Mouse (Mus musculus): ENCODE results near the gene Il4ra. TPM values are rescaled to one million over a fixed set of nuclear protein-coding genes. Genes with fewer than 3 reads are reported as not detected.

Gene Il4ra
- polyA plus RNA-seq, 1 experiment from 2014 or later = 11.4 TPM

GRCm38 (mm10) chr7:125552851-125553555 lies 1.1 kb downstream of the Il4ra start:
- 70% methylated on average over 11 of the region's 11 CpGs for WGBS
- no peak for ATAC-seq (ENCODE audit: insufficient number of reproducible peaks, low FRiP score, low TSS enrichment, low read depth)

GRCm38 (mm10) chr7:125553653-125554428 lies 1.9 kb downstream of the Il4ra start:
- no peak for ATAC-seq (ENCODE audit: insufficient number of reproducible peaks, low FRiP score, low TSS enrichment, low read depth)
- peaks cover 22% of the 10 kb centered on the region; the same call in 1 of the 2 replicates for H3K4me1 ChIP-seq
- H3K4me3 ChIP-seq = no peak overlapping the region
- H3K36me3 ChIP-seq = no peaks in the 10 kb centered on the region
- H3K27me3 ChIP-seq = no peaks in the 10 kb centered on the region
- WGBS = 84% methylated on average over 13 of the region's 13 CpGs
- H3K9ac ChIP-seq = no peak overlapping the region
- no peak overlapping the region for H3K4me2 ChIP-seq
- no peaks in the 10 kb centered on the region for H3K9me3 ChIP-seq
- H3K27ac ChIP-seq = no peak overlapping the region

More at GRCm38 (mm10) chr7:125552851-125553555, 1.1 kb downstream of the Il4ra start:
- Histone ChIP-seq H3K4me3 (peak overlapping the region; percentile 56), H3K27me3 (no peaks in the 10 kb centered on the region), H3K27ac (no peak overlapping the region), H3K4me1 (peaks cover 22% of the 10 kb centered on the region; the same call in 1 of the 2 replicates), H3K9me3 (no peaks in the 10 kb centered on the region), H3K4me2 (peak overlapping the region; percentile 95), H3K36me3 (no peaks in the 10 kb centered on the region), H3K9ac (no peak overlapping the region)

- Histone ChIP-seq H3K4me1 (peaks cover 22% of the 10 kb centered on the region; the same call in 1 of the 2 replicates), H3K27ac (no peak overlapping the region), H3K27me3 (no peaks in the 10 kb centered on the region), H3K9me3 (no peaks in the 10 kb centered on the region), H3K36me3 (no peaks in the 10 kb centered on the region), H3K9ac (no peak overlapping the region), H3K4me3 (no peak overlapping the region), H3K4me2 (no peak overlapping the region)
- ATAC-seq (ENCODE audit: insufficient number of reproducible peaks, low FRiP score, low TSS enrichment, low read depth) = no peak
- 87% methylated on average over 9 of the region's 9 CpGs for WGBS
Observed at GRCm38 (mm10) chr7:125554456-125555114, 2.7 kb downstream of the Il4ra start.

- H3K9ac ChIP-seq = no peak overlapping the region
- WGBS = 77% methylated on average over 7 of the region's 7 CpGs
- H3K4me2 ChIP-seq = no peak overlapping the region
Observed at GRCm38 (mm10) chr7:125555351-125555872, 3.5 kb downstream of the Il4ra start.

GRCm38 (mm10) chr7:125556096-125556495 lies 4.2 kb downstream of the Il4ra start:
- Histone ChIP-seq H3K9me3 (no peaks in the 10 kb centered on the region), H3K27me3 (no peaks in the 10 kb centered on the region), H3K4me3 (no peak overlapping the region), H3K27ac (no peak overlapping the region), H3K9ac (no peak overlapping the region), H3K4me1 (peaks cover 34% of the 10 kb centered on the region), H3K36me3 (no peaks in the 10 kb centered on the region), H3K4me2 (no peak overlapping the region)
- ATAC-seq (ENCODE audit: insufficient number of reproducible peaks, low FRiP score, low TSS enrichment, low read depth) = no peak
- WGBS = 75% methylated on average over 4 of the region's 4 CpGs

More at GRCm38 (mm10) chr7:125555351-125555872, 3.5 kb downstream of the Il4ra start:
- peaks cover 28% of the 10 kb centered on the region; the same call in 1 of the 2 replicates for H3K4me1 ChIP-seq
- ATAC-seq (ENCODE audit: insufficient number of reproducible peaks, low FRiP score, low TSS enrichment, low read depth) = no peak
- H3K27me3 ChIP-seq = no peaks in the 10 kb centered on the region
- no peaks in the 10 kb centered on the region for H3K9me3 ChIP-seq
- H3K36me3 ChIP-seq = no peaks in the 10 kb centered on the region
- H3K4me3 ChIP-seq = no peak overlapping the region
- no peak overlapping the region for H3K27ac ChIP-seq

- no peak overlapping the region for H3K27ac ChIP-seq
- 60% methylated on average over 8 of the region's 8 CpGs for WGBS
- H3K4me3 ChIP-seq = no peak overlapping the region
- H3K4me2 ChIP-seq = no peak overlapping the region
- H3K9ac ChIP-seq = no peak overlapping the region
- H3K9me3 ChIP-seq = no peaks in the 10 kb centered on the region
- ATAC-seq (ENCODE audit: insufficient number of reproducible peaks, low FRiP score, low TSS enrichment, low read depth) = no peak
- H3K4me1 ChIP-seq = peaks cover 34% of the 10 kb centered on the region
- H3K27me3 ChIP-seq = no peaks in the 10 kb centered on the region
- no peaks in the 10 kb centered on the region for H3K36me3 ChIP-seq
Observed at GRCm38 (mm10) chr7:125556865-125557264, 4.9 kb downstream of the Il4ra start.

- H3K9ac ChIP-seq = no peak overlapping the region
- no peak overlapping the region for H3K4me2 ChIP-seq
- H3K36me3 ChIP-seq = no peaks in the 10 kb centered on the region
- no peaks in the 10 kb centered on the region for H3K27me3 ChIP-seq
- peaks cover 28% of the 10 kb centered on the region for H3K4me1 ChIP-seq
- H3K27ac ChIP-seq = no peak overlapping the region
- no peak overlapping the region for H3K4me3 ChIP-seq
- ATAC-seq (ENCODE audit: insufficient number of reproducible peaks, low FRiP score, low TSS enrichment, low read depth) = no peak
- no peaks in the 10 kb centered on the region for H3K9me3 ChIP-seq
- WGBS = 65% methylated on average over 4 of the region's 4 CpGs
Observed at GRCm38 (mm10) chr7:125558401-125558945, 6.6 kb downstream of the Il4ra start.

- H3K27ac ChIP-seq = no peak overlapping the region
- H3K4me3 ChIP-seq = no peak overlapping the region
- H3K27me3 ChIP-seq = no peaks in the 10 kb centered on the region
- WGBS = 67% methylated on average over 5 of the region's 5 CpGs
- H3K4me1 ChIP-seq = peaks cover 28% of the 10 kb centered on the region
- ATAC-seq (ENCODE audit: insufficient number of reproducible peaks, low FRiP score, low TSS enrichment, low read depth) = no peak
- no peaks in the 10 kb centered on the region for H3K36me3 ChIP-seq
- H3K4me2 ChIP-seq = no peak overlapping the region
- H3K9me3 ChIP-seq = no peaks in the 10 kb centered on the region
- no peak overlapping the region for H3K9ac ChIP-seq
Observed at GRCm38 (mm10) chr7:125558997-125559396, 7.1 kb downstream of the Il4ra start.

- Histone ChIP-seq H3K9ac (no peak overlapping the region), H3K9me3 (no peaks in the 10 kb centered on the region), H3K4me2 (no peak overlapping the region), H3K27ac (no peak overlapping the region), H3K27me3 (no peaks in the 10 kb centered on the region), H3K4me1 (peaks cover 25% of the 10 kb centered on the region), H3K4me3 (no peak overlapping the region), H3K36me3 (no peaks in the 10 kb centered on the region)
- no peak for ATAC-seq (ENCODE audit: insufficient number of reproducible peaks, low FRiP score, low TSS enrichment, low read depth)
- 70% methylated on average over 10 of the region's 10 CpGs for WGBS
Observed at GRCm38 (mm10) chr7:125559537-125559936, 7.6 kb downstream of the Il4ra start.

- Histone ChIP-seq H3K4me1 (peaks cover 24% of the 10 kb centered on the region), H3K27ac (peak overlapping the region; percentile 33), H3K4me3 (no peak overlapping the region), H3K4me2 (no peak overlapping the region), H3K36me3 (no peaks in the 10 kb centered on the region), H3K9ac (no peak overlapping the region), H3K27me3 (no peaks in the 10 kb centered on the region), H3K9me3 (no peaks in the 10 kb centered on the region)
- no peak for ATAC-seq (ENCODE audit: insufficient number of reproducible peaks, low FRiP score, low TSS enrichment, low read depth)
- 78% methylated on average over 7 of the region's 7 CpGs for WGBS
Observed at GRCm38 (mm10) chr7:125560146-125560785, 8.3 kb downstream of the Il4ra start.

GRCm38 (mm10) chr7:125561085-125561690 lies 9.3 kb downstream of the Il4ra start:
- ATAC-seq (ENCODE audit: insufficient number of reproducible peaks, low FRiP score, low TSS enrichment, low read depth) = no peak
- no peak overlapping the region for H3K4me3 ChIP-seq
- no peak overlapping the region; the same call in 1 of the 2 replicates for H3K27ac ChIP-seq
- H3K4me2 ChIP-seq = no peak overlapping the region
- WGBS = 51% methylated on average over 9 of the region's 9 CpGs
- no peak overlapping the region for H3K9ac ChIP-seq
- H3K4me1 ChIP-seq = peaks cover 24% of the 10 kb centered on the region
- no peaks in the 10 kb centered on the region for H3K9me3 ChIP-seq
- no peaks in the 10 kb centered on the region for H3K36me3 ChIP-seq
- no peaks in the 10 kb centered on the region for H3K27me3 ChIP-seq

All from limb, embryonic 15.5 days (tissue).